Mouse (Mus musculus): ENCODE measurements around the gene Hmga2. TPM values are rescaled to one million over a fixed set of nuclear protein-coding genes. Genes with fewer than 3 reads are reported as not detected.

Gene Hmga2
- total RNA-seq, 2 experiments from 2014 or later: not detected

DNA sequence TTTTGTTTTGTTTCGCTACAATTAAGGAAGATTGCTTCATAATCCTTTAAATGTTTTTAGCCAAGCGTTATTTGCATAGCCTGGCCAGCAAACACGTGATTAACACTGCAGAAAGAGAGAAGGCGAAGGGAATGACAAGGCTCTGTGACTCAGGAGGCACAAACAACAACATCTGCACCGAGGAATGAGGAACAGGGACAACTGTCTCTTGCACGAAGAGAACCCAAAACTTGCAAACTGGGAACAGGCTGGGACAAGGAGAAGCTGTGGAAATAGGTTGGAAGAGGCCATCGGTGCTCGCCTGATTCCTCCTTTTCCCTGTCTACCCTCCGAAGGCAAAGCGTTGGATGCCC is 47.1 kb downstream of the Hmga2 start:
- ATAC-seq (replicated peaks; ENCODE audit: low FRiP score, poor library complexity, severe bottlenecking): no peak

DNA sequence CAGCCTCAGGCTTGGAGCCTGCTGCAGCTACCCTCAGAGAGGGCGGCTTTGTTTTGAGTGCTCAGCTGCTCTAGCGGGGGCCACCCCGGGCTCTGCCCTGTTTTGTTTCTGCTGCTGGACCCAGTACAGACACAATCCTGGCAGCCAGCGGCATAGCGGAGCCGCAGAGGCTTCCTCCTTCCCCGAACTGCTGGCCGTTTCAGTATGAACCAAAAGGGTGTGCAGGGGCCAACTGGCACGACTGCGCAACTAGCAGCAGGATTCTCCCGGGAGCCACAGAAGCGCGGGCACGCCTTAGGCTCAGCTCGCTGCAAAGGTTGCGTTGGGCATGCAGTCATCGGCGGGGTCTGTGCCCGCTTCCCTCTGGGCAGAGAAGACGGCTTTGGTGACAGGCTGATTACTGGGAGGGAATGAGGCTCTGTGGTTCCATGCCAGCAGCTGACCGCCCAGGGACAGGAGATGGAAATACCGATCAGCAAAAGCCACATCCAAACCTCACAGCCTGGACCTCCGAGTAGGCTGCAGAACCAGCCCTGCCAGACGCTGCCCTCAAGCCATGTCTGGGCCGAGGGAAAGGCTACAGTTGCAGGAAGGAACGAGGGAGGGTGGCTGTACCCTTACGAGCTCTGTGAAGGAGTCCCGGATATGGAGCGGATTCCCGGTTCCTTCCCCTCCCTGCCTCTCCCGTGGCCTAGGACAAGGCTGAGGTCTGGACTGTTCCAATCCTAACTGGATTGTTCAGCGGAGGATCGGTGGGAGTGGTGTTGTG is 47.7 kb downstream of the Hmga2 start:
- no peak for ATAC-seq (replicated peaks; ENCODE audit: low FRiP score, poor library complexity, severe bottlenecking)

DNA sequence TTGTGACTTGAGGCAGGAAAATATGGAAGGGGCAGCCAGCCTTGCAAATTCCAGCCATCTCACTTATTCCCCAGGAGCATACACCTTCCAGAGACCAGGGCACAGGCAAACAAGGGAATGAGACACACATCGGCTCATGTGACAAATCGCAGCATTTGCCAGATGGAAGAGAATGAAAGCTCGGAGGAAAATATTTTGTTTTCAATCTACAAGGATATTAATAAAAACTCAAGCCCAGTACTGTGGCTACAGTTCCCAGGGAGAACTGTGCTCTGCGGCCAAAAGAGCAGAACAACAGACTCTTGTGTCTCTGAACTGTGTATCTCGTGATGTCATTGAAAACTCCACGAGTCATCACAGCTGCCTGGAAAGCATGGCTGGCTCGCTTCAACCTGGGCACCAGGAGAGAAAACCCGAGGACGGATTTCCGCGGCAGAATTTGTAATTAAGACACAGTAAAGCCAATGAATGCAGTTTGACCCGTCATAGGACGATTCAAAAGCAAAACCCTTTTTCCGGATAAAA is 50.1 kb downstream of the Hmga2 start:
- ATAC-seq (replicated peaks; ENCODE audit: low FRiP score, poor library complexity, severe bottlenecking): no peak

DNA sequence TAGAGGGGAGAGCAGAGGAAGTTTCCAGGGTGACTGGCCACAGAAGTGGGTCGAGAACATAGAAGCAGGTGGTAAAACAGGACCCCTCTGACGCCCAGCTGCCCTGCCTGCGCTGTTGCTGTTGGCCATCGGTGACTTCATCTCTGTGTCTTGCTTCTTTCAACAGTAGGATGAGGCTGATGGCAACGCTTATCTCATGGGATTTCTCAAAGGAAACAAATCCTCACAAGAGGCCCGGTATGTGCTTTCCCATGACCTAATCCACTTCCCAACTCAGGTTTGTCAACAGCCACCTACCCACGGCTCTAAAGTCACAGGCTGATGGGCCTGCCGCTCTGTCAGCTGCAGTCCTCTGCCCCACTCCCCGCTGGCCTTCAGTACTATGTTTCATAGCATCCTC is 52.3 kb downstream of the Hmga2 start:
- no peak for ATAC-seq (replicated peaks; ENCODE audit: low FRiP score, poor library complexity, severe bottlenecking)

- no peak for ATAC-seq (replicated peaks; ENCODE audit: low FRiP score, poor library complexity, severe bottlenecking)
These were observed 53.0 kb downstream of the Hmga2 start for GRCm38 (mm10) chr10:120423256-120423655.

DNA sequence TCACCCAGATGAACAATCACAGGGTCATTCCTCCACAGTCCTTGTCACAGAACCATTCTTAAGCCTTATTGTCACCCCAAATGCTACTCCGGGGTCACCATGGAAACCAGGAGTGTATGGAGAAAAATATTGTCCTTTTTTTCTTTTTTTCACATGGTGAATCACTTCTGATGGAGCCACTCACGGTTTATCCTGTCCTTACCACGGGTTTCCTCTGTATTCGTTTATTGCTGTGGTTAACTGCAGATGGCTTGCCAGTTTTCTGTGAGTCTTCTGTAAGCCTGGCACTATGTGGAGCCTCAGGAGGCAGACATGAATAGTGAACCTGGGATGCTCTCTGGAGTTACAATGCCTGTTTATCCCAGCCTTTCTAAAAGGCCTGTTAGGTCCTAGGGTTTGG is 53.4 kb downstream of the Hmga2 start:
- ATAC-seq (replicated peaks; ENCODE audit: low FRiP score, poor library complexity, severe bottlenecking): no peak

DNA sequence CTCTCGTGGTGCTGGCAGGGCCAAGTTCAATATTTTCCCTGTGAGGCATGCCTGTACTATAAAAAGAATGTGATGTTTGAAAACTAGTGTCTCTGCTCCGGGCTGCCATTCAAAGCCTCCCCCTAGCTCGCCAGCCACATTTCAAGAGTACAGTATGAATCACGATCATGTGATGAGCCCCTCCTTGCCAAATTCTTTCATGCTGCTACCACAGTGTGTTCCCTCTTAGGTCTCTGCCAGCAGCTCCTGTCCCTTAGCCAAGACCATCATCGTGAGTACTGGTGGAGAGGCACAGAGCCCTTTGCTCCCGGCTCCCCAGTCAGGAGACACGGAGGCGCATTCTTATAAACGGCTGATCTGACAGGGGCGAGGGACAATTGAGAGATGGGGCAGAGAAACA is 54.2 kb downstream of the Hmga2 start:
- no peak for ATAC-seq (replicated peaks; ENCODE audit: low FRiP score, poor library complexity, severe bottlenecking)

GRCm38 (mm10) chr10:120420971-120421629 is 55.2 kb downstream of the Hmga2 start:
- ATAC-seq (replicated peaks; ENCODE audit: low FRiP score, poor library complexity, severe bottlenecking): no peak

DNA sequence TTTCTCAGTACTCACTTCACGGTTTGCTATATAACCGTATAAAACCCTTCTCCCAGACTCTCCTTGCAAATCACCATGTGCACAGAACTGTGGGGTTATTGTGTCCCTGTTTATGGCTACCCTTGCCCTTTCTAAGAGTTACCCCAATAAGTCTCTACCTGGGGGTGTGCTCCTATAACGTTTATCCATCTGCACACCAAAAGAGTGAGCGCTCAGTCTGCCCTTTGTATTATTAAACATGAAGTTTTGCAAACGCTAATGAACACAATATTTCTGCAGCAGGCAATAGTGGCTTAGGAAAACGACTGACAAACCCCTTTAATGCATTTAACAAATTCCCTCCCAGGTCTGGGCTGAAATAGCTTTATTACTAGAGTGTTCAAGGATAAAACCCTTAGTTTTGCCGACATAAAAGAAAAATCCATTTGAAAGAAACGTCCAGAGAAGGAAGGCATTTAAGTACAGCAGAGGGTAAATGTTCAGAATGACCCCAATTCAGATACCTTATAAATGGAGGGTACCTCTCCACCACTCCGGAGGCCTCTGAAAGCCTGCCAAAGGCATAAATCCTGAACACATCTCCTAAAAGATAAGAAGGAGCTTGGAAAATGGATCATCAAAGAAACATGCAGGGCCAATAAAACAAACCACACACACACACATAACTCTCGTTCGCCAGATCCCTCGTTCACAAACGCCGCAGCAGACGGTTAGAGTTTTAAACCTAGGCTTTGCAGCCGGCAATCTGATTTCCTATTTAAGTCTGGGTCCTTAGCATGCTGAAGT is 57.3 kb downstream of the Hmga2 start:
- no peak for ATAC-seq (replicated peaks; ENCODE audit: low FRiP score, poor library complexity, severe bottlenecking)

GRCm38 (mm10) chr10:120418211-120418610 is 58.1 kb downstream of the Hmga2 start:
- ATAC-seq (replicated peaks; ENCODE audit: low FRiP score, poor library complexity, severe bottlenecking): no peak

GRCm38 (mm10) chr10:120417488-120418118 is 58.7 kb downstream of the Hmga2 start:
- ATAC-seq (replicated peaks; ENCODE audit: low FRiP score, poor library complexity, severe bottlenecking): no peak

- ATAC-seq (replicated peaks; ENCODE audit: low FRiP score, poor library complexity, severe bottlenecking): no peak
These were observed 59.2 kb downstream of the Hmga2 start for GRCm38 (mm10) chr10:120417116-120417487.

GRCm38 (mm10) chr10:120416628-120417027 is 59.6 kb downstream of the Hmga2 start:
- no peak for ATAC-seq (replicated peaks; ENCODE audit: low FRiP score, poor library complexity, severe bottlenecking)

- ATAC-seq (replicated peaks; ENCODE audit: low FRiP score, poor library complexity, severe bottlenecking): no peak
These were observed 64.1 kb downstream of the Hmga2 start for GRCm38 (mm10) chr10:120412215-120412614.

DNA sequence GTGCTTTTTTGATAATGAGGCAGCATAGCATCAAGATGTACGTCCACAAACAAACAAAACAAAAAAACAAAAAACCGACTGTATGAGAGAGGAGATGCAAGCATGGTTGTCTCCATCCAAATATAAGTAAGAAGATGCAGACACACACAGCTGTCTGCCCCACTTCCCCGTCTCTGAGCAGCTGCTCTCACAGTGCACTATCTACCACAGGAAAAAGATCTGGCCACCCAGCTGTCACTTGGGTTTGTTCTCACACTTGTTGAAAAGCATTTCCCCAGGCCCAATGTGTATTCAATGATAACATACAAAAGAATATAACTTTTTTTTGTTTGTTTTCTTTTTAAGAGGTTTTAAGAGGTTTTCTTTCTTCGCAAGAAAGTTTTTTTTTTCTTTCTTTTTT is 65.3 kb downstream of the Hmga2 start:
- ATAC-seq (replicated peaks; ENCODE audit: low FRiP score, poor library complexity, severe bottlenecking): no peak

DNA sequence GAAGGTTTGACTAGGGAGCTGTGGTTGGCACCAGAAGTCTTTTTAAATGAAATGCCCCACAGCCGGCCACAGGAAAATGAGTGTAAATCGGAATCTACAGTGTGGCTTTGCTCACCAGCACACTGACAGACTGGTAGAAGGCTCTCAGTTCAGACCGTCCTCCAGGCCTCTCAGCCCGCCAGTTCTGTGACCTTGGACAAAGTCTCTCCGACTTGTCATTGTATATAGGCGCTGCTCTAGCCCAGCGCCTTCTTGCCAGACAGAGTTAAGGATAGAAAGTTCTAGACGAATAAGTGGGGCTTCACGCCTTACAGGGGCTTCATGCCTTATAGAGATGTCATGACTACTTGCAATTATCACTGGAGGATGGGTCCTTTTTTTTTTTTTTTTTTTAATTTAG is 67.1 kb downstream of the Hmga2 start:
- ATAC-seq (replicated peaks; ENCODE audit: low FRiP score, poor library complexity, severe bottlenecking): no peak

DNA sequence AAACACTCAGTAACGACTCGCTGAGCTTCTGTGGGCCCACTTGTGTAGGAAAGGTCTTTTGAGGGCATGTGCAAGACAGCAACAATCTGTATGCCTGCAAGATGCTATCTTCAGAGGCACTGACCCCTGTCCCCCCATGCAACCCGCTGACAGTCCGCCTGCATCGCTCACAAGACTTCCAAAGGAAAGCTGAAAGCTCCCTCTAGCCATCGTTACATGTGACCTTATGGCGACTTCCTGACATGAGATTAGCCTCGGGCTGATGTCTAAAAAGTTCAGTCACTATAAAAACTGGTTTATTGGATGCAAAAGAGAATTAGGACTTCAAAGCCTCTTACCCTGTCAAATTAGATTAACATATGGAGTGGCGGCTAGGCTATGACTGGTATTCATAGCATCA is 69.0 kb downstream of the Hmga2 start:
- no peak for ATAC-seq (replicated peaks; ENCODE audit: low FRiP score, poor library complexity, severe bottlenecking)

DNA sequence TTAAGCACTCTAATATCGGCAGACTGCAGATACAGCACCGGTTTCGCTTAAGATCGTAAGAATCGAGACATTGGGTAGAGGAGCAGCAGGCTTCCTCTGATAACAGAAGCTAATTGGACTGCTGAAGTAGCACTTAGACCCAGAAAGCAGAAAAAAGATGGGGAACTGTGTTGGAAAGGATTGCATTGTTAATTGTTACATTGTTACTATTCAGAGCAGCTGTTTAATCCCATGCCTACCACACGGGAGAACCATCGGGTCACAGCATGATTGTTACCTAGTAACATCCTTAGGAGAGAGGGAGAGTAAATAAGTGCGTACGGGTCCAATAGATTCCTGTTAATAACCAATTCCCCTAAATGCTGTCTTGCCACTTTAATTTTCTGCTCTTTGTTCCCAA is 70.2 kb downstream of the Hmga2 start:
- no peak for ATAC-seq (replicated peaks; ENCODE audit: low FRiP score, poor library complexity, severe bottlenecking)

DNA sequence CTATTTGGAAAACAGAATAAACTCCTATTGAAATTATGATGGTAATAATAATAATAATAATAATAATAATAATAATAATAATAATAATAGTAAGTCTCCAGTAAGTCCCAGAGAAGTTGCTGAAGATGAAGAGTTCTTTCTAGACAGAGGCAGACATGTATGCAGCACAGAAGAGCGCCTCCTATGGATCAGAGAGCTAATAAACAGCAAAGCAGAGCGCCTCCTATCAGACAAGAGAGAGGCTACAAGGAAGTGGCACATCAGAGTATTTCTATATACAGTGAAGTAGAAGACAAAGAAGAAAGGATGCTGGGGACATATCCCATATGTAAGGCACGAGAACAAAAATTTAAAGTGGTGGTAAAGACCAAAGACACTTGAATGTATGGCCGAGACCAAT is 70.9 kb downstream of the Hmga2 start:
- ATAC-seq (replicated peaks; ENCODE audit: low FRiP score, poor library complexity, severe bottlenecking): no peak

GRCm38 (mm10) chr10:120402966-120403365 is 73.3 kb downstream of the Hmga2 start:
- ATAC-seq (replicated peaks; ENCODE audit: low FRiP score, poor library complexity, severe bottlenecking): no peak

Measured in erythroblast, adult 5-6 weeks (primary cell).